Mouse (Mus musculus): Measurements from ENCODE around the gene Arhgap18.

Gene Arhgap18

DNA sequence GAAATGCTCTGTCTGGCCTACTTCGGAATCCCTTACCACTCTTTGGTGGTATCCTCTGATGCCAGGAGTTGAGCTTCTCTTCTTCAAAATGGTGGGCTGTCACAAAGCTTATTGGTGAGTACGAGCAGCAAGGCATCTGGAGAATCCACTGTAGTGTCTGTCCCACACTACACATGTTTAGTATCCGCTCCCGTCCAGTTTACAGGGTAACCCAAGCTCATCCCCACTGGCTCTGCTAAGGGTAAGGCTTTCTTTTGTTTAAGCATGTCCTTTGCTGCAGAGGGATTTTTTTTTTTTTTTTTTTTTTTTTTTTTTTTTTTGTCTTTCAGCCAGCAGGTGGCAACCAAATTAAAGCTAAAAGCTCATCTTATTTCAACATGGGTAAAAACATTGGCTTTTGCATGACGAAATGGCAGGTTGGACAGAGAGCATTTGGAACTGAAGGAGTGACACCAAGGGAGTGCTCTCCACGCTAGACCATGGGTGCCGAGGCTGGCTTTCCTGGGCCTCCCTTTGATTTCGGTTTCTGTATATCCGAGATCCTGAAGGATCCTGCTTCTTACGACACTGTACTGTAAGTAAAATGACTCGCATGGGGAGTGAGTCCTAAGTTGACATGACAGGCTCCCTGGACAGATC lies at the start of gene Arhgap18:
Gene Arhgap18, plus strand, starts transcription at position 493 of the 639 bp plus-strand sequence.
- no peak for DNase-seq (ENCODE audit: low read depth, low spot score)

DNA sequence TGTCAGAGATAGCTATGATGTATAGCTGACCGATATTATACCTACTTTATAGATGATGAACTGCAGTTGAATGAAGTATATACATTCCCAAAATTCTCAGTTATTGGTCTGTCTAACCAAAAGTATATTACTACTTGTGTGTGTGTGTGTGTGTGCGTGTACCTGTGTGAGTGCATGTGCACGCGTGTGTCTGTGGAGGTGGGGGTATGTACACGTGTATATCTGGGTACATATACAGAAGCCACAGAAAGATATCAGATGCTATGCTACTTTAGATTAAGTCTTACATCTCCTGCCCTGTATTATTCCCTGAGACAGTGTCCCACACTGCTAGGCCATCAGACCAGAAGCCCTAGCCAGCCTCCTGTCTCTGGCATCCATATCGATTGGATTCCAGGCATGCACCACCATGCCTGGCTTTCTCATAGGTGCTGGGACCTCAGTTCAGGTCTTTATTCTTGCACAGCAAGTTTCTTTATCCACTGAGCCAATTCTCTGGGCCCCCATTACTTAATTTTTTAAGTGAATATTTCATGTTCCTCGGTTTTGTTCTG lies 42.7 kb upstream of the Arhgap18 start:
- no peak for DNase-seq (ENCODE audit: low read depth, low spot score)

DNA sequence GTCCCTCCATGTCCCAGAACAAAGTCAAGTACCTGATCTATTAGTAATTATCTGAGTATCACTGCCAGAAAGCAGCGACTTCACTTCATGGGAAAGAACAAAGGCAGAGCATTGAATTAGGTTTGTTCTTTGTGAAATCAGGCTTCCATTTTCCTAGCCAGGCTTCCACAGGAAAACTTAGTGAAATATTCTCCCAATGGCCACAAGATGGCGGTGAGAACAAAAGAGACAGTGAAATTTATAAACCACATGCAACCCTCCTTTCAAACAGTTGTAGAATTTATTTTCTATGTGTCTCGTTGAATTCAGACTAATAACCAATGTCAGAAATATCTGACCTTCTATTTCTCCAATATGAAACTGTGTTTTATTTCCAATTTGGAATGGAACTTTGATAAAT lies 42.2 kb upstream of the Arhgap18 start:
- peak; percentile 50 for DNase-seq (ENCODE audit: low read depth, low spot score)

DNA sequence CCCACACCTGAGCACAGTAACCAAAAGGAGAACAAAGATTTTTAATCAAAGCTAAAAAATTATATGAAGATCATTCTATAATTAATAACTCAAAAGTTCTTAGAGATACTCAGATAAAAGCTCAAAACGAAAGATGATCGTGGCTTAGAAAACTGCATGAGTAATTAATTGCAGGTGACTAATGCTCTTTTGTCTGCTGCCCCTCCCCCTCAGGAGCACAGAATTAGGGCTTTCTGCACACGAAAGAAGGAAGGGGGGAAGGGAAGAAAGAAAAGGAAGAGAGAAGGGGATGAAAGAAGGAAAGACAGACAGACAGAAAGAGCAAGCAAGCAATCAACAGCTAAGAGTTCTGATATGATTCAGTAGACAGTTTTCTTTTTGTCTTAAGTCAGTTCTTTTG lies 39.2 kb upstream of the Arhgap18 start:
- no peak for DNase-seq (ENCODE audit: low read depth, low spot score)

DNA sequence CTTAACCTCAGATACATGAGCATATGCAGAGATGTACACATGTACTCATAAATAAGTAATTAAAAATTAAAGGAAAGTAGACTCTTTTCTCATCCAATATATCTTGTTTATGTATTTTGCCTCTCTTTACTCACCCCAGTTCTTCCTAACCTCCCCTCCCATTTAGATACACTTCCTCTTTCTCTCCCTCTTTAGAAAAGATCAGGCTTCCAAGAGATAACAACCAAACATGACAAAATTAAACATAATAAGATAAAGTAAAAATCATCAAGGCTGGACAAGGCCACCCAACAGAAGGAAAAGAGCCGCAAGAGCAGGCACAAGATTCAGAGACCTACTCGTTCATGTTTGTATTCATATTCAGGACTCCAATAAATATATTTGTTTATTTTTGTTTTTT lies 28.5 kb upstream of the Arhgap18 start:
- DNase-seq (ENCODE audit: low read depth, low spot score) = no peak

DNA sequence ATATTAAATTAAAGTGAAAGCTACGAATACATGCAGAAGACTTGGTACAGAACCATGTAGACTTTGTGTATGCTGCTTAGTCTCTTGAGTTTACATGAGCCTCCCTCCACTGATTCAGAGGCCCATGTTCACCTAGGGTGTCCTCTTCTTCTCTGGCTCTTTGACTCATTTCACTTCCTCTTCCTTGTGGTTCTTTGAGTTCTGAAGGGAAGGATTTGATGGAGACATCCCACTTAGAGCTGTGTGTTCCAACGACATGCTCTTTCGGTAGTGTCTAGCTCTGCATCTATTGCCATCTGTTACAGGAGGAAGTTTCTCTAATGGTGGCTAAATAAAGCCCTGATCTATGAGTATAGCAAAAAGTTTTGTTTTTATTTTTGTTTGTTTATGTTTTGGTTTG lies 28.0 kb upstream of the Arhgap18 start:
- DNase-seq (ENCODE audit: low read depth, low spot score) = no peak

DNA sequence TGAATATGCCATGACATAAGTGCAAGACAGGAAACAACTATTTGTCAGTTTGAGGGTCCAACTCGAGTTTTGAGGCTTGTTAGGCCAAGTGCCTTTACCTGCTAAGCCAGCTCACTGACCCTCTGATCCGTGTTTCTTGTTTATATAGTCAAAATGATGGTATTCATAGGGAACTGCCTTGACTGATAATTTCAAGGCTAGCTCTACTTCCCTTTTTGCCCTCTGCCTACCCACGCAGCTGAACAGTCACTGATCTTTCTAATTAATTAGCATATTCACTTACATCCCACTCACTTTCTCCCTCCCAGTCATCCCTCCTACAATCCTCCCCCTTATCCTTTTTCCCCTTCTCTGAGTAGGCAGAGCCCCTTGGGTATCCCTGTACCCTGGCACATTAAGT lies 2.4 kb upstream of the Arhgap18 start:
- no peak for DNase-seq (ENCODE audit: low read depth, low spot score)

DNA sequence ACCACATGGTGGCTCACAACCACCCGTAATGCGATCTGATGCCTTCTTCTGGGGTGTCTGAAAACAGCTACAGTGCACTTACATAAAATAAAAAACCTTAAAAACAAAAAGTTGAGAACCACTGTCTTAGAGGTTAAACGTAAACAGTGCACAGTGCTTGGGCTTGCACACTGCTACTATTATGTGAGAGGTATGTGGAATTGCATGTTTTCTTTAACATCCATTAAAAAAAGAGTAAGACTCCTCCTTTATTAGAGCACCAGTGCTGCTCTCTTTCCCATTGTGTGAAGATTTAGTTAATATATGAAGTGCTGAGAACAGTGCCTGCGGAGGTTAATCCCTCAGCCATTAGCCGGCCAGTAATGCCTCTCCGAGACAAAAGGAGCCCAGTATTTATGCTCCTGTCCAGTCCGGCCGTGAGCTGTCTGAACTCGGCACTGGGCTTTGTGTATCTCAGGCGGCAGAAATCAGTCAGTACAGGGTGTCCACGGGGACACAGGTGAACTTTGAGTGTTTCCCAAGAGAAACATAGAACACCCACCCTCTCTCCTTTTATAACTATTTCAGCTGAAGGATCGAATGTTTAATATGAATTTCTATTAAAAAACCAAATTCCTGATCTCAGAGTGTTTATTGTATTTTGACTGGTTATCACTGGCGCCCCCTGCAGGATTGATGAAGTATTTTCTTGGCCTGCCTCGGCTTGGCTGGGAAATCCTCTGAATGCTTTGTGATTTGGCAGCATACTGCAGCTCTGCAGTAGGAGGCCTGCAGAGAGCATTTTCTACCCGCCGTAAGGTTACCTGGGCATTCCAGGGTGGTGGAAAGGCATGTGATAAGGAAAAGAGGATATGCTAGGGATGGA lies 925 bp upstream of the Arhgap18 start:
- no peak for DNase-seq (ENCODE audit: low read depth, low spot score)

DNA sequence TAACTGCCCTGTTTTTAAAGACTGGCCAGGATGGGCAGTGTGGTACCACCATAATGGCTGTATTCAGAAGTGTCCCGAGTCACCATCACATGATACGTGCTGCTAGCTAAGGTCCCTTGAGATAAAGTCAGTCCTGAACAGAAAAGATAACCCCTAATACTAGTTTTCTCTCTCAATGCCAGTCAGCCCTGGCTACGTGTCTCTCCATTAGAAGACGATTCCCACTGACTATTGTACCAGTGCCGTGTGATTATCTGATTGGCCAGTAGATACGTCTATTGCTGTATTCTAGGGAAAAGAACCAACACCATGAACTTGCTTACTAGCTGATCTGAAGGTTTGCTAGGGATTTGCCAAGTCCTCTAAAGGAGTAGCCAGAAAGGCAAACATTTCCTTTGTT lies 785 bp downstream of the Arhgap18 start:
- no peak for DNase-seq (ENCODE audit: low read depth, low spot score)

DNA sequence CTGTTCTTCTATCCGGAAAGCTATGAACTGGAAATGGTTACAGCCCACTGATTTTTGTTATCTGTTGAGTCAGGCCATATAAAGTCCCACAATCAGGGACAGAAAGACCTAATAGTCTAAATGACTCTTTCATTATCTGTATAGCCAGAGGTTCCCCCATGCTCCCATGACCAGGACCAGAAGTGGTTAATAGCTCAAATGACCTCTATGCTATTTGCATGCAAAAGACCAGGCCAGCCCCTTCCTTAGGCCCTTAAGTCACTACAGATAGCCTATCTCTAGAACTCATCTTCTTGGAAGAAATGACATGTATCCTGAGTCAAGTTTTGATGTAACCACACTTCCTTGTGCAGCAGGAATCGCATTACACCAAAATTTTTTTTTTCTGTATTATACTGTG lies 4.0 kb downstream of the Arhgap18 start:
- no peak for DNase-seq (ENCODE audit: low read depth, low spot score)

DNA sequence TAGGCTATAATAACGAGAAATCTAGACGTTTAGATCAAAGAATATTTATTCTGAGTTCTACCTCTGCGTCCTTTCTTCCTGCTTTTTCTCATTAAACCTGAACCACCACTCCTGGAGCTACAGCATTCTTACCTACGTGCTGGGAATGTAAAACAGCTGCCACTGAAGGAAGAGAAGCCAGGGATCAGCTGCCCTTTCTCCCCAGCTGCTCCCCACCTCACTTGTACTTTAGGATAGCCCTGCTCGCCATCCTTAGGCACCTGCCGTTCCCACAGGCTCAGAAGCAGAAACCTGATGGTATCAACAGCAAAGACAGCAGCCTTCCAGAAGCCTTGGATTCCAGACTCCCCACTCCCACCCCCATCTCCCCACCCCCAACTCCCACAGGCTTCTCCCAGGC lies 6.2 kb downstream of the Arhgap18 start:
- no peak for DNase-seq (ENCODE audit: low read depth, low spot score)

DNA sequence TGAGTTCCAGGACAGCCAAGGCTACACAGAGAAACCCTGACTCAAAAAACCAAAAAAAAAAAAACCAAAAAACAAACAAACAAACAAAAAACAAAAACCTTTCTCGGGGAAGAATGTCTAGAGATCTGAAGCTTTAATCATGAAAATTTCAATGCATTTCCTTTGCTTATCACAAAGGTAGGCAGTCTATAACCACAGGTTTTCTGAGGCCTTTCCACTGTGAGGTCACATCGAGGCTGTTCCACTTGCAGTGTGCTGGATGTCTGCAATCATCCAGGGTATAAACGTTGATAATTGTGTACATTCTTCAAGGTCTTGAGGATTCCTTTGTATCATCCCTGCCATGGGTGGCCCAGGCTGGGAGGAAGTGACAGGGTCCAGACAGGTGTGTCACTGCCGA lies 7.9 kb downstream of the Arhgap18 start:
- DNase-seq (ENCODE audit: low read depth, low spot score) = no peak

DNA sequence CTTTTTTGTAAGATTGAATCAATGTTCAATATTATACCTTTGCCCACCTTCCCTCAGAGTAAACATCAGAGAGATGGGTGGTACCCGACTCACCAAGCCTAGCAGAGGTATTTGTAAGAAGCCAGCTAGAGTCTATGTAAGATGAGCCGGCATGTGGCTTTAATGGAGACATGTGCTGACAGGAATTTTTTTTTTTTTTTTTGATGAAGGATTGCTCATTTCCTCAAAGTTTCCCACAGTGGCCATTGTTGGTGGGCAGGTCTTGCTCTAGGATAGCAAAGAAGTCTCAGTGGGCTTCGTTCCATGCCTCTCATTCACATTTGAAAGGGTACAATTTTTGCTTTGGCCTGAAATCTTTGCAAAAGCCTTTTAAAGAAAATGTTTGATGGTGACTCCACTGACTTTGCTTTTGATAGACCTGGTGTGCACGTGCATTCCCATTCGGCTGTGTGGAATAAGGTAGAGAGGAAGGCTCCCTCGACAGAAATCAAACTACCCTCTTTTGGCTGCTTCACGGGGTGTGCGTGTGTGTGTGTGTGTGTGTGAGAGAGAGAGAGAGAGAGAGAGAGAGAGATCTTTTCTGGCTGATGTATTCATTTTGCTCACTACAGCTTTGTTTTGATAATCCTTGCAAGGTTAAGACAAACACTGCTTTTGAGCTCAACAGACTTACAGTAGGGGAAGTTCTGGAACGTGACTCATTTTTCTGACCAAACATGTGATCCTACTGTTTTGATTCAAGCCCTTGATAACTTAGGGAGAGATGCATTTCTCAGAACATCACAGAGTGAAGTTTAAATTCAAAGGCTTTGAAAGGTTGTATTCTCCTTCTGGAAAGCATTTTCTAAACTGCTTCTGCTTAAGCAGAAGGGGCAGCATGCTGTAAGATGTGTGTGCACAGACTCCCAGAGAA lies 9.0 kb downstream of the Arhgap18 start:
- DNase-seq (ENCODE audit: low read depth, low spot score) = no peak

DNA sequence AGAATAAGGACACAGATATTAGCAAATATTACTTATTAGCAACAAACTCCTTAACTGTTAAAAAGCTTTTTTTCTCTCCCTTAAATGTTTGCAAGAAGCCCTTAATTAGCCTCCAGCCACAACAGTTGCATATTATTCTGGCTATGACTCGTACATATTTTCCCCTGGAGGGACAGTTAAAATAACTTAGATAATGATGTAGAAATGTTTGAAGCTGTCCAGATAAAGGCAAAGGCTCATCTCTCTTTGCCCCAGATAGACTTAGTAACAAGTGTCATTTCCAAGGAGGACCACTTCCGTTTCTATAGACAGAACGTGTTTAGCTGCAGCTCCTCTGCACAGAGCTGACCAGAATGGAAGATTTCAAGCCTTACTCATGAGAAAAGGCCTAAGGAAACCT lies 14.0 kb downstream of the Arhgap18 start:
- DNase-seq (ENCODE audit: low read depth, low spot score) = no peak

DNA sequence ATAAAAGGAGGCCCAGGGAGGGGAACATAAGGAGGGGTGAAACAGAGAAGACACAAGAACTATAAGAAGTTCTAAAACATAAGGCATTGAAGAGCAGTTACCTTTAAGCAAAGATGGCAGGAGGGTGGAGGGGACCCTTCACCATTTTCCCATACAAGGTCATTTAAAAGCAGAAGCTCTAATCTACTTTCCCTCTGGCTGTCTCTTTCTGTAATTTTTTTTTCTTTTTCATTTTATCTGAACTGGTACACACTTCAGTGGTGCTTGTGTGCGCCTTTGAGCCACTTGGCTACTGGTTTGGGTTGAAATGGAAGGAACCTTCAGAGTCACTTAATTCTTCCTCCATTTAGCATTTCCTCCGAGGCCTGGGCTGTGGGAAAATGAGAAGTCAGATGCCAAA lies 15.7 kb downstream of the Arhgap18 start:
- DNase-seq (ENCODE audit: low read depth, low spot score) = no peak

DNA sequence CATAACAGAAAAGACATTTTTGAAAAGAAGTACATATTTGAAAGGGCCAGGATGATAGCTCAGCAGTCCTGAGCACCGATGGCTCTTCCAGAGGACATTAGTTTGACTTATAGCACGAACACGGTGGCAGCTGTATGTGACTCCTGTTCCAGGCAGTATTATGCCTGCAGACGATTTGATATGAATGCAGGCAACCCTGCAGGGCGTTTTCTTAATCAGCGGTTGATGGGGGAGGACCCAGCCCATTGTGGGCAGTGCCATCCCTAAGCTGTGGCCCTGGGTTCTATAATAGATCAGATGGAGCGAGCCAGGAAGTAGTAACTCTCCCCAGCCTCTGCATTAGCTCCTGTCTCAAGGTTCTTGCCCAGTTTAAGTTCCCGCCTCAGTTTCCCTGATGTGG lies 16.8 kb downstream of the Arhgap18 start:
- no peak for DNase-seq (ENCODE audit: low read depth, low spot score)

DNA sequence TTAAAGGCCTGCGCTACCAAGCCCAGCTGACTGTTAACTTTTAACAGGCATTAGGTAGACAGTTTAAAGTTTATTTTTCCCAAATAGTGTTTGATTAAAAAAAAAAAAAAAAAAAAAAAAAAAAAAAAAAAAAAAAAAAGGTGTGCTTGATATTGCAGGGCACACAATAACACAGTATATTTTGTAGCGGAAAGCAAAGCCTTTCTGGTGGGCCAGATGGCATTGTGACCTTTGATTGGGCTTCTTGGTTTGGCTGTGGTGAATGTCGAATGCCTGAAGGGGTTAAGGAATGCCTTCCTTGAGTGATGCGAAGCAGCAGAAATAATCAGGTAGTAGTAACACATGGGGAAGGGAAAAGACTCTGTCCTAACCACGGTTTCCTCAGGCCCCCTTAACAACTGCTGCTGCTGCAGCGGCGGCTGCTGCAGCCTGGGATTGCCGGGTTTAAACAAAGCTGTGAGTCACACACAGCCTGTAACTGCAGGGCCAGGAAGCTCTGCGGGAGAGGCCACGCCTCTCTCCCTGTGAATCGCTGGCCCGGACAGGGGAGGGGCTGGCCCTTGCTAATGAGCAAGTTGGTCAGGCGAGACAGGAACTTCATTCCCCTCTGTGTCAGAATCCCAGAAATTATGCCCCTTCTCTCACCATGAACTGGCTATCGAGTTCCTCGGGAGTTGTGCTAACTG lies 18.9 kb downstream of the Arhgap18 start:
- peak; percentile 79 for DNase-seq (ENCODE audit: low read depth, low spot score)

DNA sequence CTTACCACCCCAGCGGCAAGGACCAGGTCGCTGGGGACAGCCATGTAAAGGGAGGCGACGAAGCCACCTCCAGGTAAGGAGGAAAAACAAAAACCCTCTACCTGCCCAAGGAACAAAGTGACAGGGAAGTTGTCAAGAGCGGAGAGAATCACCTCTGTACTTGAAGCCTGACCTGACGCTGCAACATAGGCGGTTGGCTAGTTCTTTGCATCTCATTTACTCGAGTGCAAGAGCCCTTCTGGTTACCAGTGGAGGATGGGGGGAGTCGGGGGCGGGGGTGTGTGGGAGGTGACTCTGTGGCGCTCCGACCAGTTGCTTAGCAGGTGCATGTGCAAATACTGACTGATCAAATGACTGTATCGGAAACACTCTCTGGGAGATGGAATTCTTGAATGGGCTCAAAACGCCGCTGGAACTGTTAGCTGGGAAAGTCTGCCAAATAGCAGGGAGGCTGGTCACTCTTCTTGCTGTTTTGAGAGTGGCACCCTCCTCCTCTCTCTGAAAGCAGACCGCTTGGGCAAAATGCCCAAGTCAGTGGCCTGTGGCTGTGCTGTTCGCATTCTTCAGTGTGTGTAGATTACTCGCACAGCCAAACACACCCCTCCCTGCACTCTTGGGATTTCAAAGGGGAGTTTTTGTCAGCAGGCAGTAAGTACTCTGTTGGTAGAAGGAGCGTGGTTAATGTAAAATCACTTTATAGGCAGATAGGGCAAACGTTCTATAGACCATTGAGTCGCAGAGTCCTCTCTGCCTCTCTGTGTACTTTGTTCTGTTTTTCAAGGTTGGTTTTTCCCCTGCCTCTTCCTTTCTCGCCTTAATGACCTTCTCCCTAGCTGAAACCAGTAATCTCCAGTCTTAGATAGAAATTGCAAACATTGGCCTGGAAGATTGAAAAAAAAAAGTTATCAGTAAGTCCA lies 19.7 kb downstream of the Arhgap18 start:
- peak; percentile 29 for DNase-seq (ENCODE audit: low read depth, low spot score)

DNA sequence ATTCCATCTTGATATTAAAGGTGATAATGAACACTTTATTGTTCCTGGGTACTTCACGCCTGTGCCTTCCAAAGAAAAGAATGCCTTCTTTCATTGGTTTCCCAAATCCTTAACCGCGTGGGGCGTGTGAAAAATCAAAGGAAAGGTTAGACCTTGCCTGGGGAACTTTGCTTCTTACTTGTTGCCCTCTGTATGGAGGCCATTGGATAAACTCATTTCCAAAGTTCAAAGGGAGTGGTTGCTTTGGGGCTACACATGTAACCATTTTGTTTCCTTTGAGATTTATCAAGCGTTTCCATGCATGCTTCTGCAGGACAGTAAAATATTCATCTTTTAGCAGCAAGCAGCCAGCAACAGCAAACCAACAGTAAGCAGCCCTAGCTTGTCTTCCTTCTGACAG lies 20.3 kb downstream of the Arhgap18 start:
- DNase-seq (ENCODE audit: low read depth, low spot score) = no peak

DNA sequence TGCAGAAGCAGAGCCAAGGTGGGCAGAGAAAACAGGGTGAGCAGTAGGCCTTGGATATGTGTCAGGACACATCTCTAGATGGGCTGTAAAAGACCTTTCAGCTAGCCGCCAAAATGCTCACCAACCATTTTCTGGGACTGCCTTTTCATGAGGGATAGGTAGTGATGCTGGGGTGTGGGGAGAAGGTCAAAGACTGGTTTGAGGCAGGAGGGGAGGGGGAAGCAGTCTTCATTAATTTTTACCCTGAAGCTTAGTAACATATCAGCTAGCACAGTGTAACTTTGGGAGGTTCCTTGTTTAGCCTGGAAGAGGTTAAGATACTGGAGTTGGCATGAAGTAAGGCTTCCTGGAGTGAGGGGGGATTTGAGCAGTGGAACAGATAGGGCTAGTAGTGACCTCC lies 21.0 kb downstream of the Arhgap18 start:
- no peak for DNase-seq (ENCODE audit: low read depth, low spot score)

All from embryo, embryonic 11.5 days (tissue).